Mouse (Mus musculus) bone marrow macrophage, adult 2 months (primary cell): ENCODE measurements around the gene Tspan1. TPM values are rescaled to one million over a fixed set of nuclear protein-coding genes. Genes with fewer than 3 reads are reported as not detected.

ENCODE experiments used
- H3K27ac ChIP-seq: 2 replicates; pipeline ENCODE4 v1.5.1; 2012; ENCODE audit warnings: low read depth, low read length; ENCODE audit not compliant: insufficient read depth
- H3K4me1 ChIP-seq: 2 replicates; pipeline ENCODE4 v1.6.1; 2012; ENCODE audit warnings: low read length; ENCODE audit not compliant: control insufficient read depth, insufficient read depth
- H3K4me3 ChIP-seq: 2 replicates; pipeline ENCODE4 v1.5.1; 2012; ENCODE audit warnings: mild to moderate bottlenecking, low read length, moderate library complexity; ENCODE audit not compliant: insufficient read depth
- CTCF ChIP-seq: IDR thresholded peaks from 2 replicates; pipeline ENCODE4 v1.5.1; 2012; ENCODE audit warnings: low read depth, mild to moderate bottlenecking, low read length, moderate library complexity
- POLR2A ChIP-seq: IDR thresholded peaks from 2 replicates; pipeline ENCODE4 v1.6.1; 2012; ENCODE audit warnings: mild to moderate bottlenecking, low read depth, low read length, borderline replicate concordance
- polyA plus RNA-seq: library from polyadenylated mRNA; stranded (reverse); fragments of >200 nt; gene quantifications from 2 replicates; pipeline ENCODE4 v1.2.4, GENCODE M21; 2012; ENCODE audit not compliant: missing spikeins, insufficient read depth, insufficient read length

Tspan1 gene
- polyA plus RNA-seq, 1 experiment = not detected

DNA sequence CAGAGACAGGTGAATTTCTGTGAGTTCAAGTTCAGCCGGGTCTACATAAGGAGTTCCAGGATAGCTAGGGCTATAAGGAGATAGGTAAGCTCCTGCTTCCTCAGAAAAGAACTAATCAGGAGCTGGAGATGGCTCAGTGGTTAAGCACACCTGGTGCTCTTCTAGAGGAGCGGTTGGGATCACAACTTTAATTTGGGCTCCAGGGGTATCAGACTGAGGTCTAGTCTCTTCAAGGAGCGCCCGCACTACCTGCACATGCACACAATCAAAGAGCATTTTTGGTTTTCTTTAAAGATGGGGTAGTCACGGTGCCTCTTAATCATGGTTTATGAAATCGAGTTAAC is 17.6 kb downstream of the Tspan1 start:
- H3K4me3 ChIP-seq = peak overlapping the region; percentile 99
- TF ChIP-seq POLR2A (no peak), CTCF (no peak)
- peak overlapping the region; percentile 78 for H3K27ac ChIP-seq
- H3K4me1 ChIP-seq = peaks cover 8% of the 10 kb centered on the region

DNA sequence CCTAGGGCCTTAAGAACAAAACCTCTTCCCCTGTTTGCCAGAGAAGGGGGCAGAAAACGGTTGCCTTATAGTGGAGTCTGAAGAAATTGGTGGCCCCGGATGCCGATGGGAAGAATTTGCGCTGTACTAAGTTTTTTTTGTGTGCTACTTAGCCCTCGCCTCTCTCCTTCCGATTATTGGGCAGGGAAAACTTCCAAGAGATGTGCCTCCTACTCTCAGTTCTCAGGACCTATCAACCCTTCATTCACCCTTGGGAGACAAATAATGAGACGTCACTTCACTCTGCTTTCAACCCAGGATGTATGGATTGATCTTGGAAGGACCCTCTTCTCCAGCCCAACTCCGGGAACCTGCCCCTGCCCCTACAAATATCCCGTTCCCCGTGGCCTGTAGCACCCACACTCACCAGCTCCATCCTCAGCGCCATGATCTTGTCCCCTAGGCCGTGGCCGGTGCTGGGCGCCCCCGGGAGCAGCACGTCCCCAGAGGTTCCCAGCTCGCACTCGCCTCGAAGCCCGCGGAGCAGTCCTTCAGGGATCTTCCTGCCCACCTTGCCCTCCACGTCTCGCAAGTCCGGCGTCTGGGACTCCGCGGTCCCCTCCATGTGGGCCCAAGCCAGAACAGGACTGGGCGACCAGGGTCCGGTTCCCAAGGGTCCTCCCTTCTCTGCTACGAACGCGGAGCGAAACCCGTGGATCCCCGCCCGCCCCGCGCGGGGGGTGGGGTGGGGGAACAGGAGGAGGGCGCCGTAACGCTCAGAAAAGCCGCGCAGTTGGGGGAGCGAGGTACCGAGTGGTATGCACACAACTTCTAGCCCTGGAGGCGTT is 23.3 kb downstream of the Tspan1 start:
- Histone ChIP-seq H3K4me3 (peak overlapping the region; percentile 62), H3K27ac (no peak overlapping the region), H3K4me1 (0 out of 2 replicates have a peak, but pooled peaks cover 2% of the 10 kb centered on the region)
- TF ChIP-seq POLR2A = no peak
- no peak for TF ChIP-seq CTCF

DNA sequence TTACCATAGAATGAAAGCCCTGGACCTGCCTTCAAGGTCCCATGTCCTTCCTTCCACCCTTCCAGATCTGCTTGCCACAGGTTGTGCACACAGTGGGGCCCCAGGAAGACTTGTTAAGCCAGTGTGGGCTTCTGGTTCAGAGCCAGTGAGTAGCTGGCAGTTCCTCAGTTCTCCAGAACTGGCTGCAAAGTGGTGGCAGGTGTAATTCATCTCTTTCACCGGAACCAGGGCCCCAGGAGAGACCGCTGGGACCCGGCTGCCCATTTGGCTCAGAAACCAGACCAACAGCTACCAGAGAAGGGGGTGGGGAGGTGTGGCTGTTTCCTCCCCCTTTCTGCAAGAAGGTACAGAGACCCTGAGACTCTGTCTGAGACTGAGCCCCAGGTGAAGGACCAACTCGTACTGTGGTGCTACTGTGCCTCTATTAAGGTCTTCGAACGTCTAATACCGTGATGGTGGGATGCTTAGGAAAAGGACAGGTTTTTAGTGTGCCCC is 24.0 kb downstream of the Tspan1 start:
- Histone ChIP-seq H3K27ac (no peak overlapping the region), H3K4me3 (no peak overlapping the region), H3K4me1 (0 out of 2 replicates have a peak, but pooled peaks cover 2% of the 10 kb centered on the region)
- TF ChIP-seq CTCF = no peak
- no peak for TF ChIP-seq POLR2A

DNA sequence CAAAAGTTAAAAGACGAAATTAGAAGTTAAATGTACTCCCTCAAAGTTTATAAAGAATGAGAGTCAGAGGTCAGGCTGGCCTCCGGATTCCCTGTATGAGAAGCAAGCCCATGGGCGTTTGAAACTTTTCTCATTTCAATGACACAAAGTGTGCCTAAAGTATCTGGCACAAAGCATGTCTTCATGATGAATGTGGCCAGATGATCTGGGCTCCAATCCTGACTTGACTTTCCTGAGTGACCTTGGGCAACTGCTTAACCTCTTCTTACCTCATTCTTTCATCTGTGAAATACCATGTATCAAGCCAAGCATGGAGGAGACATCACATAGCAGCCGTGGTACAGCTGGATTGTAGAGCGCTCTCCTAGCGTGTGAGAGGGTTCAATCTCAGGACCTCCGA is 25.1 kb downstream of the Tspan1 start:
- H3K4me1 ChIP-seq = 0 out of 2 replicates have a peak, but pooled peaks cover 2% of the 10 kb centered on the region
- no peak overlapping the region for H3K27ac ChIP-seq
- no peak for TF ChIP-seq POLR2A
- H3K4me3 ChIP-seq = no peak overlapping the region

DNA sequence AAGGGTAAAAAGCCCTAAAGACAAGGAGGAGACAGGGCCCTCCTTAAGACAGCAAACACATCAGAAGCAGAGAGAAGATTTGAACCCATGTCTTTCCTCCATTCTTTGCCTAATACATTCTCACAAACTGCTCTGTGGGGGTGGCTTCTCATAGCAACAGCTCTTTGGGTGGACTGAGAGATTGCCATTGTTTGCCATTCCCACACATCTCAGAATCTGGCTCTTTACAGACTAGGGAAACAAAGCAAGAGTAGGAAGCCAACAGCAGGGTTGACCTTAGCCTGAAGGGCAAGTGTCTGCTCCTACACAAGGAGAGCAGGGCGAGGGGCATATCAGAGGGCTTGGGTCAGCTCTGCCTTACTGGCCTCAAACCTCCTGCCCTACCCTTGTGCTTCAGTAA is 25.7 kb downstream of the Tspan1 start:
- Histone ChIP-seq H3K4me1 (0 out of 2 replicates have a peak, but pooled peaks cover 2% of the 10 kb centered on the region), H3K27ac (no peak overlapping the region), H3K4me3 (no peak overlapping the region)
- TF ChIP-seq POLR2A = no peak
- TF ChIP-seq CTCF = no peak

DNA sequence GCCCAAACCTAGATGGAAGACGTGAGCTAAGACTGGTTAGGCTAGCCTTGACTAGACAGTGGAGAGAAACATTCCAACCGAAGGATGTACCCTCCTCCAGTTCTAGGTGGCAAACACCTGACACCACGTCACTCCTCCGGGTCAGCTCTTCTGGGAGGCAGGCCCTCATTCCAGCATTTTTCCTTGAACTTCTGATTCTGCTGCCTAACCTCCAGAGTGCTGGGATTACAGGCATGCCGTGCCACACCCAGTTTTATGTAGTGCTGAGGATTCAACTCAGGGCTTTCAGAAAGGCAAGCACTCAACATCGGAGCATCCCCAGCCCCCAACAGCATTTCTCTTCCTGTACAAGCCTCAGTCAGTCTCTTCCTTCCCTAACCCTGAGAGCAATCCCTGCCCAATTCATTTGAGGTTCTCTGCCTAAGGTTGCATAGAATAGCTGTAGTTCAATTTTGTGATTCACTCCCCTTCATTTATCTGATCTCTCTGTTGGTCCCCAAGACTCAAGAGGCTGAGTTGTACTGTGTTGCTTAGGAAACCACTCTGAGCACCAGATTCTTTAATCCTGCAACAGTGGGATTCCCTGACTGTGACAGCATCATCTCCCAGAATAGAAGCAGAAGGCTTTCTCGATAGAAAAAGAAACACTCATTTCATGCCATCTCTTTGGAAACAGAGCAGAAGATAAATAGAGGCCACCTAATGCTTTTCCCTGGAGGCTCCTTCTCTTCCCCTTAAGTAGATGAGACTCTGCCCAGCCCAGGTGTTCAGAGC is 26.4 kb downstream of the Tspan1 start:
- Histone ChIP-seq H3K4me3 (no peak overlapping the region), H3K4me1 (0 out of 2 replicates have a peak, but pooled peaks cover 2% of the 10 kb centered on the region), H3K27ac (no peak overlapping the region)
- TF ChIP-seq CTCF (no peak), POLR2A (no peak)

DNA sequence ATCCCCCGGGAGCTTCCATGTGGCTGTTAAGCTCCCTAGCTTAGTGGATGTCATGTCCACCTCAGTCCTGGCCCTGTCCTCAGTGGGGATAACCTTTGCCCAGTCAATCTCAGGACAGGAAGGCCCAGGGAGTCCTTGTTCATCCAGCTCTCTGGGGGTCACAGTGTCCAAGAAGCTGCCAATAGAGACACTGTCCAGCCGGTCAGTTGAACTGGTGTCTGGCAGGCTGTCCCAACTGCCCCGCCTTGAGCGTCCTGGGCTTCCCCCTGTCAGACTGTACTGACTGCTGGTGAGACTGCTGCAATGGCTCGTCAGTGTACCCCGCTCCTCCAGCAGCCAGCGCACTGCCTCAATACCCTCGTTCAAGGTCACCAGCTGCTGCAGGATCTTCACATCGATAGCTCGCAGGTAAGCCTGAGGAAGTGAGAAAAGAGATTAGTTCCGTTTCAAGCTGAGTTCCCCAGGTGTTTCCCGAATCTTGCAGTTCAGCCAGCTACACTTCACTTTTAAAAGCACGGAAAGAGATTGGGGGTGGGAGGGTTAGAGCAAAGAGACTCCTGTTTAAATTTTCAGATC is 29.9 kb downstream of the Tspan1 start:
- Histone ChIP-seq H3K27ac (no peak overlapping the region), H3K4me3 (no peak overlapping the region)

DNA sequence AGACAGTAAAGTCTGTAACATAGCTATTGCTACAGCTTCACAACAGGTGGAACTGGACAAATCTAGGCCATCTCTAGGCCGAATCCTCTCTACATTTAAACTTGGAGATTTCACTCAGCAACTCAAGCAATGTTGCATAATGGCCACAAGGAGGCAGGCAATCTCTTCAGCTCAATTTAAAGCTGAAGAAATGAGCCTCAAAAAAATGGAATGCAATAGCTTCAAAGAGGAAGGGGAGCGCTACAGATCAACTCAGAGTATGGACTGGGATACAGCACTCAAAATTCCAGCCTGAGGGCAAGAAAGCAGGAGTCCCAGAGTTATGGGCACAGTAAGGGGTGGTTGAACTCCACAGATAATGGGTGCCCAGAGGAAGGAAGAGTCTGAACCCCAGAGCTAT is 32.4 kb downstream of the Tspan1 start:
- H3K4me1 ChIP-seq = peaks cover 2% of the 10 kb centered on the region
- no peak overlapping the region for H3K4me3 ChIP-seq
- TF ChIP-seq POLR2A (no peak), CTCF (peak; percentile 42; the same call in 1 of the 2 replicates)
- no peak overlapping the region for H3K27ac ChIP-seq

More for the DNA sequence above, 29.9 kb downstream of the Tspan1 start:
- no peak for TF ChIP-seq POLR2A
- no peak for TF ChIP-seq CTCF
- H3K4me1 ChIP-seq = peaks cover 2% of the 10 kb centered on the region

DNA sequence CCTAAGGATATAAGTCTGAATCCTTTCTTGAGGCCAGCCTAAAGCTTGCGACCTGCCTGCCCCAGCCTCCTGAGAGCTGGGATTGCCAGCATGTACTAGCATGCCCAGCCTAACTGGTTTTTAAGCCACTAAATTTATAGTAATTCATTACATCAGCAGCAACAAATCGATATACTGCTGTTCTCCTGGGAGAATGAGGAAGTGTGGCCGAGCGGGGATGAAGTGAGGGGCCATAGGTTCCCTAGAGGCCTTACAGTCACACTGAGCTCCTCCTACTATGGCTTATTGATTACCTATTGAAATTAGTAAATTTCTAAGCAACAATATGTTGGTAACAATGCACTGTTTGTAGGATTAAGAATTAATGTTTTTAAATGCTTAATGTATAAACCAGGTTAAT is 34.3 kb downstream of the Tspan1 start:
- H3K4me3 ChIP-seq = no peak overlapping the region
- H3K27ac ChIP-seq = no peak overlapping the region
- no peak for TF ChIP-seq POLR2A
- TF ChIP-seq CTCF = no peak
- peaks cover 2% of the 10 kb centered on the region for H3K4me1 ChIP-seq
